Mouse (Mus musculus): ENCODE measurements around the gene Rab3ip. TPM values are rescaled to one million over a fixed set of nuclear protein-coding genes. Genes with fewer than 3 reads are reported as not detected.

Rab3ip gene
- polyA plus RNA-seq, 1 experiment from 2014 or later, result 14.4 TPM

GRCm38 (mm10) chr10:116978841-116979240 lies 28.3 kb upstream of the Rab3ip start:
- DNase-seq (ENCODE audit: low spot score), result no peak
- WGBS, result 88% methylated on average over 9 of the region's 9 CpGs
- no peak for ATAC-seq (ENCODE audit: low FRiP score, low TSS enrichment)
- TF ChIP-seq CTCF (IDR thresholded peaks at IDR 0.05; ENCODE audit: low read depth), result no peak
- TF ChIP-seq EP300 (optimal IDR thresholded peaks at IDR 0.05), result no peak
- Histone ChIP-seq H3K9ac (ENCODE audit: low read length) (no peak overlapping the region), H3K27me3 (ENCODE audit: control insufficient read depth, insufficient read depth, low read length) (no peaks in the 10 kb centered on the region), H3K27ac (replicated peaks) (no peak overlapping the region), H3K9me3 (ENCODE audit: control insufficient read depth, low read length) (no peaks in the 10 kb centered on the region), H3K4me1 (replicated peaks; ENCODE audit: control insufficient read depth, insufficient read depth) (no peaks in the 10 kb centered on the region), H3K4me2 (replicated peaks; ENCODE audit: low read depth) (no peak overlapping the region), H3K36me3 (ENCODE audit: control insufficient read depth, insufficient read depth, low read length) (no peaks in the 10 kb centered on the region), H3K4me3 (ENCODE audit: low read depth, low read length) (no peak overlapping the region)

- Histone ChIP-seq H3K4me2 (replicated peaks; ENCODE audit: low read depth) (no peak overlapping the region), H3K9ac (ENCODE audit: low read length) (no peak overlapping the region), H3K36me3 (ENCODE audit: control insufficient read depth, insufficient read depth, low read length) (no peaks in the 10 kb centered on the region), H3K27me3 (ENCODE audit: control insufficient read depth, insufficient read depth, low read length) (no peaks in the 10 kb centered on the region), H3K27ac (replicated peaks) (no peak overlapping the region), H3K4me3 (ENCODE audit: low read depth, low read length) (no peak overlapping the region), H3K9me3 (ENCODE audit: control insufficient read depth, low read length) (no peaks in the 10 kb centered on the region), H3K4me1 (replicated peaks; ENCODE audit: control insufficient read depth, insufficient read depth) (no peaks in the 10 kb centered on the region)
- no peak for DNase-seq (ENCODE audit: low spot score)
- TF ChIP-seq EP300 (optimal IDR thresholded peaks at IDR 0.05) (no peak), CTCF (IDR thresholded peaks at IDR 0.05; ENCODE audit: low read depth) (no peak)
- ATAC-seq (ENCODE audit: low FRiP score, low TSS enrichment), result no peak
- 83% methylated on average over 2 of the region's 2 CpGs for WGBS
Observed at GRCm38 (mm10) chr10:116977858-116978257, 27.3 kb upstream of the Rab3ip start.

GRCm38 (mm10) chr10:116977455-116977854 lies 26.9 kb upstream of the Rab3ip start:
- Histone ChIP-seq H3K4me3 (ENCODE audit: low read depth, low read length) (no peak overlapping the region), H3K36me3 (ENCODE audit: control insufficient read depth, insufficient read depth, low read length) (no peaks in the 10 kb centered on the region), H3K27me3 (ENCODE audit: control insufficient read depth, insufficient read depth, low read length) (no peaks in the 10 kb centered on the region), H3K4me2 (replicated peaks; ENCODE audit: low read depth) (no peak overlapping the region), H3K9ac (ENCODE audit: low read length) (no peak overlapping the region), H3K9me3 (ENCODE audit: control insufficient read depth, low read length) (no peaks in the 10 kb centered on the region), H3K4me1 (replicated peaks; ENCODE audit: control insufficient read depth, insufficient read depth) (no peaks in the 10 kb centered on the region), H3K27ac (replicated peaks) (no peak overlapping the region)
- WGBS, result 41% methylated on average over 4 of the region's 4 CpGs
- DNase-seq (ENCODE audit: low spot score) (no peak), ATAC-seq (ENCODE audit: low FRiP score, low TSS enrichment) (no peak)
- TF ChIP-seq EP300 (optimal IDR thresholded peaks at IDR 0.05) (no peak), CTCF (IDR thresholded peaks at IDR 0.05; ENCODE audit: low read depth) (no peak)

DNA sequence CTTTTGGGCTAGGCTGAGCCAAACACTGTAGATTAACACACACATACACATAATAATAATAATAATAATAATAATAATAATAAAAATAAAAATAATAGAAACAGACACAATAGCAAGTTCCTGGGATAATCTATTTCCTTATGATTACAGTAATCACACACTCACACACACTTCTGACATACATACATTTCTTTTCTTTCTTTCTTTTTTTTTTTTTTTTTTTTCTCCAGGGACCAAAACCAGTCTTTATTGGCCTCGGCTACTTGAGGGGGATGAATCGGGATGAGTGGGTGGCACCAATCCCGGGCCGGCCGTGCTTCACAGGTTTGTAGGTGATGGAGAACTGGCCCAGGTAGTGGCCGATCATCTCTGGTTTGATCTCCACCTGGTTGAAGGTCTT lies 21.9 kb upstream of the Rab3ip start, which contains the start of gene Gm10271:
Gm10271 (minus strand) TSS at position 101 of the 400 bp plus-strand sequence.
- Histone ChIP-seq H3K9ac (ENCODE audit: low read length) (no peak within 1 kb of the TSS), H3K27ac (replicated peaks) (no peak within 1 kb of the TSS), H3K4me3 (ENCODE audit: low read depth, low read length) (no peak within 1 kb of the TSS), H3K4me1 (replicated peaks; ENCODE audit: control insufficient read depth, insufficient read depth) (no peaks in the 10 kb centered on the region), H3K4me2 (replicated peaks; ENCODE audit: low read depth) (no peak within 1 kb of the TSS), H3K36me3 (ENCODE audit: control insufficient read depth, insufficient read depth, low read length) (no peaks in the 10 kb centered on the region), H3K9me3 (ENCODE audit: control insufficient read depth, low read length) (no peaks in the 10 kb centered on the region), H3K27me3 (ENCODE audit: control insufficient read depth, insufficient read depth, low read length) (no peaks in the 10 kb centered on the region)
- WGBS, result 95% methylated on average over 6 of the region's 6 CpGs
- TF ChIP-seq CTCF (IDR thresholded peaks at IDR 0.05; ENCODE audit: low read depth) (no peak), EP300 (optimal IDR thresholded peaks at IDR 0.05) (no peak)
- DNase-seq (ENCODE audit: low spot score) (no peak), ATAC-seq (ENCODE audit: low FRiP score, low TSS enrichment) (no peak)

- WGBS, result 81% methylated on average over 4 of the region's 4 CpGs
- H3K4me2 ChIP-seq (replicated peaks; ENCODE audit: low read depth), result no peak overlapping the region
- no peak overlapping the region for H3K9ac ChIP-seq (ENCODE audit: low read length)
- no peaks in the 10 kb centered on the region for H3K27me3 ChIP-seq (ENCODE audit: control insufficient read depth, insufficient read depth, low read length)
- DNase-seq (ENCODE audit: low spot score) (no peak), ATAC-seq (ENCODE audit: low FRiP score, low TSS enrichment) (no peak)
- no peak for TF ChIP-seq CTCF (IDR thresholded peaks at IDR 0.05; ENCODE audit: low read depth)
- TF ChIP-seq EP300 (optimal IDR thresholded peaks at IDR 0.05), result no peak
- no peak overlapping the region for H3K4me3 ChIP-seq (ENCODE audit: low read depth, low read length)
- no peaks in the 10 kb centered on the region for H3K4me1 ChIP-seq (replicated peaks; ENCODE audit: control insufficient read depth, insufficient read depth)
- no peak overlapping the region for H3K27ac ChIP-seq (replicated peaks)
- no peaks in the 10 kb centered on the region for H3K9me3 ChIP-seq (ENCODE audit: control insufficient read depth, low read length)
- no peaks in the 10 kb centered on the region for H3K36me3 ChIP-seq (ENCODE audit: control insufficient read depth, insufficient read depth, low read length)
Observed at GRCm38 (mm10) chr10:116968741-116969140, 18.2 kb upstream of the Rab3ip start.

- no peak for DNase-seq (ENCODE audit: low spot score)
- no peak for ATAC-seq (ENCODE audit: low FRiP score, low TSS enrichment)
- 71% methylated on average over 6 of the region's 6 CpGs for WGBS
- Histone ChIP-seq H3K4me3 (ENCODE audit: low read depth, low read length) (no peak overlapping the region), H3K27ac (replicated peaks) (no peak overlapping the region), H3K9me3 (ENCODE audit: control insufficient read depth, low read length) (no peaks in the 10 kb centered on the region), H3K27me3 (ENCODE audit: control insufficient read depth, insufficient read depth, low read length) (no peaks in the 10 kb centered on the region), H3K9ac (ENCODE audit: low read length) (no peak overlapping the region), H3K4me1 (replicated peaks; ENCODE audit: control insufficient read depth, insufficient read depth) (no peaks in the 10 kb centered on the region), H3K36me3 (ENCODE audit: control insufficient read depth, insufficient read depth, low read length) (no peaks in the 10 kb centered on the region), H3K4me2 (replicated peaks; ENCODE audit: low read depth) (no peak overlapping the region)
- TF ChIP-seq EP300 (optimal IDR thresholded peaks at IDR 0.05) (no peak), CTCF (IDR thresholded peaks at IDR 0.05; ENCODE audit: low read depth) (no peak)
Observed at GRCm38 (mm10) chr10:116966065-116966464, 15.5 kb upstream of the Rab3ip start.
